Mouse (Mus musculus): Measurements from ENCODE around the gene AU021092. TPM values are rescaled to one million over a fixed set of nuclear protein-coding genes. Genes with fewer than 3 reads are reported as not detected.

The AU021092 gene
- polyA plus RNA-seq, 1 experiment from 2014 or later, result 4.2 TPM

DNA sequence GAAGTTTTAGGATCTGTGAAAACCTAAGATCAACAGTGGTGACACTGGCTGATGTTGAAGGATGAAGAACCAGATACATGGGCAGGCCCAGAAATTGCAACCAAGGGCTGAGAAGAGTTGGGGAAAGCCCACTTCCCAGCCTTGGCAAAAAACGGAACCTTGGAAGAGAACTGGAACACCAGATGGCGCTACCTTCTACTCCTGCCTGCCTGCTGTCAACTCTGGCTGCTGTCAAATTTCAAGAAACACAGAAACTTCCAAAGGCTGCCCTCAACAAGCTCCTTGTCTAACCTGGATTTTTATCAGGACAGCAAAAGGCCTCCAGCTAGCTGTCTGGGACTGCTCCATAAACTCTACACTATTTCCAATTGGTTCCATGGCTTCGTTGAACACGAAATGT lies 19.4 kb downstream of the AU021092 start:
- Histone ChIP-seq H3K4me1 (ENCODE audit: control insufficient read depth, insufficient read depth, low read length) (no peaks in the 10 kb centered on the region; the same call in 1 of the 2 replicates), H3K9ac (ENCODE audit: low read depth, low read length) (peak overlapping the region; percentile 77), H3K9me3 (ENCODE audit: control insufficient read depth, low read length) (no peaks in the 10 kb centered on the region), H3K36me3 (ENCODE audit: control insufficient read depth, insufficient read depth, low read length) (peaks cover 4% of the 10 kb centered on the region), H3K4me3 (ENCODE audit: low read length) (peak overlapping the region; percentile 80), H3K27me3 (replicated peaks; ENCODE audit: control insufficient read depth, insufficient read depth, low read length) (no peaks in the 10 kb centered on the region), H3K27ac (ENCODE audit: low read length) (no peak overlapping the region), H3K4me2 (ENCODE audit: low read depth, low read length) (peak overlapping the region; percentile 90)
- peak; percentile 4; the same call in 1 of the 2 replicates for ATAC-seq
- 15% methylated on average over 4 of the region's 4 CpGs for WGBS

GRCm38 (mm10) chr16:5195080-5195479 lies 27.0 kb downstream of the AU021092 start:
- H3K9me3 ChIP-seq (ENCODE audit: control insufficient read depth, low read length), result no peaks in the 10 kb centered on the region
- WGBS, result 31% methylated on average over 6 of the region's 6 CpGs
- H3K9ac ChIP-seq (ENCODE audit: low read depth, low read length), result no peak overlapping the region
- no peak overlapping the region for H3K27ac ChIP-seq (ENCODE audit: low read length)
- no peaks in the 10 kb centered on the region for H3K27me3 ChIP-seq (replicated peaks; ENCODE audit: control insufficient read depth, insufficient read depth, low read length)
- H3K4me2 ChIP-seq (ENCODE audit: low read depth, low read length), result no peak overlapping the region
- no peaks in the 10 kb centered on the region for H3K4me1 ChIP-seq (ENCODE audit: control insufficient read depth, insufficient read depth, low read length)
- no peak overlapping the region for H3K4me3 ChIP-seq (ENCODE audit: low read length)
- ATAC-seq, result 0 out of 2 replicates have a peak, but pooled peaks have one; percentile 31
- H3K36me3 ChIP-seq (ENCODE audit: control insufficient read depth, insufficient read depth, low read length), result peaks cover 4% of the 10 kb centered on the region

DNA sequence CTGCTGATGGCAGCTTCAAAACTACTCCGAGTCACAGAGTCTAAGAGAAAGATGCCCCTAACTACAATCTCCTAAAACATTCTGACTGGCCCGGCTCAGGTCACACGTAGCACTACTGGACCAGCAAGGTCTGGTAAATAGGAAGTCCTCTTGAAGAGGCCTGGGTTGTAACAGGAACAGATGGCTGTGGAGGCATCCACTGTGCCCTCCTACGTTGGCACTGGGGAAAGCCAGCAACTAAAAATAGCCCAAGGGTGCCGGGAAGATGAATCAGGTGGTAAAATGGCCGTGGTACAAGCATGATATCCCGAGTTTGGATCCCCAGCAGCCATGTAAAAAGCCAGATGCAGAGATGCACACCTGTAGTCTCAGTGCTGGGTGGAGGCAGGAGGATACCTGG lies 35.9 kb downstream of the AU021092 start:
- H3K4me2 ChIP-seq (ENCODE audit: low read depth, low read length), result no peak overlapping the region
- 78% methylated on average over 7 of the region's 7 CpGs for WGBS
- H3K9me3 ChIP-seq (ENCODE audit: control insufficient read depth, low read length), result no peaks in the 10 kb centered on the region
- H3K4me3 ChIP-seq (ENCODE audit: low read length), result no peak overlapping the region
- H3K27me3 ChIP-seq (replicated peaks; ENCODE audit: control insufficient read depth, insufficient read depth, low read length), result no peaks in the 10 kb centered on the region; the same call in 1 of the 2 replicates
- H3K9ac ChIP-seq (ENCODE audit: low read depth, low read length), result no peak overlapping the region
- H3K36me3 ChIP-seq (ENCODE audit: control insufficient read depth, insufficient read depth, low read length), result no peaks in the 10 kb centered on the region
- no peak for ATAC-seq
- H3K4me1 ChIP-seq (ENCODE audit: control insufficient read depth, insufficient read depth, low read length), result no peaks in the 10 kb centered on the region
- H3K27ac ChIP-seq (ENCODE audit: low read length), result no peak overlapping the region

- Histone ChIP-seq H3K27ac (ENCODE audit: low read length) (no peak overlapping the region), H3K9me3 (ENCODE audit: control insufficient read depth, low read length) (no peaks in the 10 kb centered on the region), H3K4me1 (ENCODE audit: control insufficient read depth, insufficient read depth, low read length) (no peaks in the 10 kb centered on the region), H3K27me3 (replicated peaks; ENCODE audit: control insufficient read depth, insufficient read depth, low read length) (no peaks in the 10 kb centered on the region; the same call in 1 of the 2 replicates), H3K36me3 (ENCODE audit: control insufficient read depth, insufficient read depth, low read length) (no peaks in the 10 kb centered on the region), H3K4me3 (ENCODE audit: low read length) (no peak overlapping the region), H3K4me2 (ENCODE audit: low read depth, low read length) (no peak overlapping the region), H3K9ac (ENCODE audit: low read depth, low read length) (no peak overlapping the region)
- ATAC-seq, result no peak
- WGBS, result 57% methylated on average over 7 of the region's 7 CpGs
Measured at GRCm38 (mm10) chr16:5185691-5186090, 36.4 kb downstream of the AU021092 start.

- H3K4me2 ChIP-seq (ENCODE audit: low read depth, low read length), result no peak overlapping the region
- no peaks in the 10 kb centered on the region for H3K9me3 ChIP-seq (ENCODE audit: control insufficient read depth, low read length)
- WGBS, result 78% methylated on average over 5 of the region's 5 CpGs
- no peaks in the 10 kb centered on the region for H3K4me1 ChIP-seq (ENCODE audit: control insufficient read depth, insufficient read depth, low read length)
- no peak for ATAC-seq
- H3K27ac ChIP-seq (ENCODE audit: low read length), result no peak overlapping the region
- H3K36me3 ChIP-seq (ENCODE audit: control insufficient read depth, insufficient read depth, low read length), result no peaks in the 10 kb centered on the region
- H3K4me3 ChIP-seq (ENCODE audit: low read length), result no peak overlapping the region
- no peak overlapping the region for H3K9ac ChIP-seq (ENCODE audit: low read depth, low read length)
- H3K27me3 ChIP-seq (replicated peaks; ENCODE audit: control insufficient read depth, insufficient read depth, low read length), result no peaks in the 10 kb centered on the region; the same call in 1 of the 2 replicates
Measured at GRCm38 (mm10) chr16:5184956-5185355, 37.1 kb downstream of the AU021092 start.

- no peak overlapping the region for H3K27ac ChIP-seq (ENCODE audit: low read length)
- no peaks in the 10 kb centered on the region for H3K36me3 ChIP-seq (ENCODE audit: control insufficient read depth, insufficient read depth, low read length)
- no peaks in the 10 kb centered on the region for H3K4me1 ChIP-seq (ENCODE audit: control insufficient read depth, insufficient read depth, low read length)
- no peak for ATAC-seq
- 55% methylated on average over 8 of the region's 8 CpGs for WGBS
- no peak overlapping the region for H3K4me2 ChIP-seq (ENCODE audit: low read depth, low read length)
- no peak overlapping the region for H3K4me3 ChIP-seq (ENCODE audit: low read length)
- H3K9me3 ChIP-seq (ENCODE audit: control insufficient read depth, low read length), result no peaks in the 10 kb centered on the region
- no peaks in the 10 kb centered on the region for H3K27me3 ChIP-seq (replicated peaks; ENCODE audit: control insufficient read depth, insufficient read depth, low read length)
- H3K9ac ChIP-seq (ENCODE audit: low read depth, low read length), result no peak overlapping the region
Measured at GRCm38 (mm10) chr16:5184101-5184500, 38.0 kb downstream of the AU021092 start.

DNA sequence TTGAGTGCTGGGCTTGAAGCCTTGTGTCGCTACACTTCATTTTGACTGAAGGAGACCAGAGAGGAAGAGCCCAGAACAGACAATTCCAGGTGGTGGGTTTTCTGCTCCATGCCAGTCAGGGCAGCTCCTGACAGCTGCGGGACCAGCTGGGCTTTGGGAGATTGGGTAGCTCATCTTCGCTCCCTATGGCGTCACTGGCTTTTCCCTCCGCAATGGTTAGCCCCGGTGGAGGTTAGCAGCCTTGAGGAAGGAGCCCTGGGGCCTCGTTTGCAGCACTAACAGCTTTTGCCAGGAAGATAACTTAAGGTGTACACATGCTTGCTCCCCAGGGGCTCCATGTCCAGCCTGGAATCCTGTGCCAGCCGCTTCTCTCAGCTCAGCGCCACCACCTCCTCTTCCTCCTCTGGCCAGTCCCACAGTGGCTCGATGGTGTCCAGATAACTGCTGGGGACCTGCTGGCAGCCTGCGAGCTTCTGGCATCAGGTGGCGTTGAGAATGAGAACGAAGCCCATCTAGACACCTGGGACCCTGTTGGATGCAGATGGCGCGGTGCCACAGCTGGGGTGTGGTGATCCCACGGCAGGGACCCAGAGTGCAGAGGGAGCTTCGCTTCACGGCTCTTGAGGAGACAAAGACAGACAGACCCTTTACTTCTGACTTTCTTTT lies 38.7 kb downstream of the AU021092 start:
- Histone ChIP-seq H3K27me3 (replicated peaks; ENCODE audit: control insufficient read depth, insufficient read depth, low read length) (no peaks in the 10 kb centered on the region), H3K9me3 (ENCODE audit: control insufficient read depth, low read length) (no peaks in the 10 kb centered on the region), H3K27ac (ENCODE audit: low read length) (no peak overlapping the region), H3K4me3 (ENCODE audit: low read length) (no peak overlapping the region), H3K9ac (ENCODE audit: low read depth, low read length) (no peak overlapping the region), H3K4me2 (ENCODE audit: low read depth, low read length) (no peak overlapping the region), H3K36me3 (ENCODE audit: control insufficient read depth, insufficient read depth, low read length) (no peaks in the 10 kb centered on the region), H3K4me1 (ENCODE audit: control insufficient read depth, insufficient read depth, low read length) (no peaks in the 10 kb centered on the region)
- ATAC-seq, result no peak
- 86% methylated on average over 18 of the region's 18 CpGs for WGBS

GRCm38 (mm10) chr16:5172636-5173035 lies 49.5 kb downstream of the AU021092 start:
- no peak overlapping the region for H3K4me3 ChIP-seq (ENCODE audit: low read length)
- no peaks in the 10 kb centered on the region for H3K27me3 ChIP-seq (replicated peaks; ENCODE audit: control insufficient read depth, insufficient read depth, low read length)
- 84% methylated on average over 6 of the region's 6 CpGs for WGBS
- no peaks in the 10 kb centered on the region for H3K36me3 ChIP-seq (ENCODE audit: control insufficient read depth, insufficient read depth, low read length)
- no peak overlapping the region for H3K9ac ChIP-seq (ENCODE audit: low read depth, low read length)
- H3K27ac ChIP-seq (ENCODE audit: low read length), result no peak overlapping the region
- no peaks in the 10 kb centered on the region for H3K4me1 ChIP-seq (ENCODE audit: control insufficient read depth, insufficient read depth, low read length)
- no peaks in the 10 kb centered on the region for H3K9me3 ChIP-seq (ENCODE audit: control insufficient read depth, low read length)
- ATAC-seq, result no peak
- H3K4me2 ChIP-seq (ENCODE audit: low read depth, low read length), result no peak overlapping the region

GRCm38 (mm10) chr16:5168829-5169228 lies 53.3 kb downstream of the AU021092 start:
- no peak overlapping the region for H3K4me3 ChIP-seq (ENCODE audit: low read length)
- no peak overlapping the region for H3K9ac ChIP-seq (ENCODE audit: low read depth, low read length)
- H3K9me3 ChIP-seq (ENCODE audit: control insufficient read depth, low read length), result no peaks in the 10 kb centered on the region
- no peaks in the 10 kb centered on the region for H3K27me3 ChIP-seq (replicated peaks; ENCODE audit: control insufficient read depth, insufficient read depth, low read length)
- 78% methylated on average over 5 of the region's 5 CpGs for WGBS
- no peak overlapping the region for H3K27ac ChIP-seq (ENCODE audit: low read length)
- no peak overlapping the region for H3K4me2 ChIP-seq (ENCODE audit: low read depth, low read length)
- no peak for ATAC-seq
- H3K4me1 ChIP-seq (ENCODE audit: control insufficient read depth, insufficient read depth, low read length), result no peaks in the 10 kb centered on the region
- H3K36me3 ChIP-seq (ENCODE audit: control insufficient read depth, insufficient read depth, low read length), result no peaks in the 10 kb centered on the region

- H3K36me3 ChIP-seq (ENCODE audit: control insufficient read depth, insufficient read depth, low read length), result no peaks in the 10 kb centered on the region
- H3K27me3 ChIP-seq (replicated peaks; ENCODE audit: control insufficient read depth, insufficient read depth, low read length), result no peaks in the 10 kb centered on the region
- WGBS, result 85% methylated on average over 2 of the region's 2 CpGs
- ATAC-seq, result no peak
- no peaks in the 10 kb centered on the region for H3K4me1 ChIP-seq (ENCODE audit: control insufficient read depth, insufficient read depth, low read length)
- no peak overlapping the region for H3K4me3 ChIP-seq (ENCODE audit: low read length)
- no peak overlapping the region for H3K4me2 ChIP-seq (ENCODE audit: low read depth, low read length)
- no peak overlapping the region for H3K9ac ChIP-seq (ENCODE audit: low read depth, low read length)
- H3K27ac ChIP-seq (ENCODE audit: low read length), result no peak overlapping the region
- no peaks in the 10 kb centered on the region for H3K9me3 ChIP-seq (ENCODE audit: control insufficient read depth, low read length)
Measured at GRCm38 (mm10) chr16:5168038-5168437, 54.1 kb downstream of the AU021092 start.

Measured in intestine, embryonic 16.5 days (tissue).